Mouse (Mus musculus): ENCODE data around the gene Myo1b. TPM values are rescaled to one million over a fixed set of nuclear protein-coding genes. Genes with fewer than 3 reads are reported as not detected.

Myo1b gene
- 10 to 100 TPM in 1 of 4 experiments, 1 to 10 TPM in 3; 4.5 to 11.0 (median 6.0) TPM for total RNA-seq (2022)

DNA sequence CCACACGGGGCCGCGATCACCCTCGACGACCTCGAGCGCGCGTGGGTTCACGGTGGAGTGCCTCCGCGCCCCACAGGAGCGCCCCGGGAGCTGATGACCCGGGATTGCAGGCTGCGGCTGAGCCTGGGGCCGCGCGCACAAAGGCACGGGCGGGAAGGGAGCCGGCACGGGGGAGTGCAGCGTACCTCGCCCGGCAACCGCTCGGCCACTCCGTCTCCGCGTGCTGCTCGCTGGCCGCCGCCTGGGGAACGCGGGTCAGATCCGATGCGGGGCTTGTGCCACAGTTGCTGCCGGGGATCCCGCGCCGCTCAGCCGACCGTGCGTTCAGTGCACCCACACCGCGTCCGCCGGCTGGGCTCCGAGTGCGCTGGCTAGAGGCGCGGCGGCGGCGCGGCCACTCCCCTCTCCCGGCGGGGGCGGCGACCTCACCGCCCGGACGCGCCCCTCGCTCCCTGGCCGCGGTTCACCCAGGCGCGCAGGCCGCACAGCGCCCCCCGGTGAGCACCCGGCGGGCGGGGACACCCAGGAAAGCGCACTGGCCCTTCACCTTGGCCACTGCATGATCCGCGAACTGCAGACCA is at the start of gene Myo1b:
TSS of gene Myo1b (minus strand) at position 496 of the 581 bp plus-strand sequence.
- DNase-seq (ENCODE audit: low spot score in 2 of 2), result peak; percentile 24 to 34

DNA sequence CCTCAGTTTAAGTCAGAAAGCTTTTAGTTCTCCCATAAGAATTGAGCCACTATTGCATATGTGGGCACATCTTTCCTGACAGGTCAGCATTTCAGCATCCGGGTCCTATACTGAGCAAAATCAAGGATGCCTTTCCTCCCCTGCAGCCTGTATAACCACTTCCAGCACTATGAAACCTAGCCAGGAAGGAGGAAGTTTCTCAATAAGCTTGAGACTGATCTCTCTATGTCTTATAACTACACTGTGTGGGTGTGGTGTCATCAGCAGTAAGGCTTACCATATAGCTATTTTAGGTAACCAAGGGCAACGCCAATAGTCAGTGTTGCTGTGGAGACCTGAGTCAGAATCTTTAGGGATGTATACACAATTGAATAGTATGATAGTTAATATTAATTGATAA is 48.8 kb upstream of the Myo1b start:
- no peak for DNase-seq (ENCODE audit: low spot score in 2 of 2)

DNA sequence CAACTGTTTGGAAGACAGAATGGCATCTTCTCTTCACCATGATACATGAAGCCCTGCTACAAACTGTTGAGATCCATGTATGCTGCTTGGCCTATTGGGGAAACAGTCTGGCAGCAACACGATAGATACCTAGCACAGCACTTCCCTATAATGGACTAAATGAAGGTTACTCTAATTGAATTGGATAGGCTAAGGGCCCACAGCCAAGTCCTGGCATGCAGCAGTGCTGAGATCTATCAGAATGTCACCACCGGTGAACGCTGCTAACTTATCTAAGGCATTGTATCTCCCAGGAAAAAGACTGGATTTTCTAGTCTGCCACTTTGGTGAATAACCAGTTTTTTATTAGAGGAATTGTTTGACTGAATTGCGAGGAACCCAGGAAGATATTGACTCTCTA is 31.2 kb upstream of the Myo1b start:
- no peak for DNase-seq (ENCODE audit: low spot score in 2 of 2)

DNA sequence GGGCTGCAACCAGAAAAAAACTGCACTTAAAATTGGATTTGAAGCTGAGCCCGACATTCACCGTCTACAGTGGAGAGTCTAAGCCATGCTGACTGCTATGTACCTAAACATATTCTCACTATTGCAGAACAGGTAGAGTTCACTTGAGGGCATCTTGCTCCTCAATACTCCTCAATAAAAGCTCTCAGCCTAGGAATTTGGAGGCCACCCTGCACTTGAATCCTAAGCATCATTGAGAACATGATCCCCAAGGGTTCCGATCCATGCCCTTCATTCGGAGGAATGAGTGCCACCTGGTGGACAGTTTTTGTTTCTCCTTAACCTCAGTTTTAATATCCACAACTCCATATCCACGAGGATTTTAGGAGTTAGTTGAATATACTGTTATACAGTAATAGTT is 28.9 kb upstream of the Myo1b start:
- DNase-seq (ENCODE audit: low spot score in 2 of 2), result no peak

DNA sequence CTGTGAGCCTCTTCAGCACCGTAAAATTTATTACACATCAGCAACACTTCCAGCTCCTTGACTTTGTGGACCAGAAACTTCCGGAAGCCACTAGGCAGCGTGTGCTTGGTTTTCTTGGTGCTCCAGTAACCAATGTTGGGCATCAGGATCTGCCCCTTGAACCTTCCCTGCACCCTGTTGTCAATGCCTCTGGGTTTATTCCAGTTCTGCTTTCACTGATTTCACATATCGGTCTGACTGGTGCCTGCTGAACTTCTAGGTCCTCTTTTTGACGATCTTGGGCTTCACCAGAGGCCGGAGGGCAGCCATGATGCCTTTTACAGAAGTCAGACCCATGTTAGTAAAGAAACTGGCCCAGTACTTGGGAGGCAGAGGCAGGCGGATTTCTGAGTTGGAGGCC is 22.5 kb upstream of the Myo1b start:
- no peak for DNase-seq (ENCODE audit: low spot score in 2 of 2)

DNA sequence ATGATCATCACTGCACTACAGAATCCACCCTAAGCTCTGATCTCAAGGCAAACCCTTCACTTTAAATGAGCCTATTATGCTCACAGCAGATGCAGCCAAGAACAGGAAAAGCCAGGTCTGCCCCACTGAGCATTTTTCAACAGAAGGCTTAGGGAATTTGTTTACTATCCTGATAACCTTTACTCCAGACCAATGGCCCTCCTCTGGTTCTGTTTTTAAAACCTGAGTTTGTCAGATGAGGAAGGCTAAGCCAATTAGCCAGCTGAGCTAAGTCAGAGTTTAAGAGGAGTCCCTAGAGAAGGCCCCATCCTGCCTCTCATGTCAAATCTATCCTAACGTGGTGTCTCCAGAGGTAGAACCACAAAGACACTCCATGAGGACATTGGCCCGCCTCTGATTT is 19.1 kb upstream of the Myo1b start:
- DNase-seq (ENCODE audit: low spot score in 2 of 2), result no peak

DNA sequence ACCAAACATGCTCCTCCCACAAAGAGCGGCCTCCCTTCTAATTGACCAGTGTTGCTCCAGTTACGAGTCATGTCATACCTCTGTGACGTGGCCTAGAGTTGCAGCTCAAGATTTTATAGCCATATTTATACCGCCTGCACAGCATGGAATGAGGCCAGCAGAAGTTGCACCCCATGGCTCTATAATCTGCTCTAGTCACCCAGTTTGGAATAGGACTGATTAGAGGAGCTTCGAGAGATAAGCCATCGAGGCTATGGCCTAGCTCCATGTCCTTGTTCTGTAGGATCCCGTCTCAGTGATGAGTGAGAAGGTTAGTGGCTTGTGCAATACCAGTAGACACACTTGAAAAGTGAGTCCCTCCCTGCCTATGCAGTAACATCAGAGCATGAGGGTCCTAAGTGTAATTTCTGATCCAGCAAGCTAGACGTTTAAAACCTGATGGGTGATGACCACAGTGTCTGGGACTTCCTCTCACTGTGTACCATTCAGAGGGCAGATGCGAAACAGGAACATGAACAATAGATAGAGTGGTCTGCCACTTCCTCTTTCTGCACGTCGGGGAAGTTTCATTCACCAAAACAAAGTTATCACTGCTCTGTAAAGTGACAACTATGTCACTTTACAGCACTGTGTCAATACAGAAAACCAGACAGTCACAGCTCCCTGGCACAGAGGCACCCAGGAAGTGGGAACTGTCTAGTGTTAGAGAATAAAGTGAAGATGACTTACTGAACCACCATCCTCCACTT is 18.5 kb upstream of the Myo1b start:
- DNase-seq (ENCODE audit: low spot score in 2 of 2), result no peak

DNA sequence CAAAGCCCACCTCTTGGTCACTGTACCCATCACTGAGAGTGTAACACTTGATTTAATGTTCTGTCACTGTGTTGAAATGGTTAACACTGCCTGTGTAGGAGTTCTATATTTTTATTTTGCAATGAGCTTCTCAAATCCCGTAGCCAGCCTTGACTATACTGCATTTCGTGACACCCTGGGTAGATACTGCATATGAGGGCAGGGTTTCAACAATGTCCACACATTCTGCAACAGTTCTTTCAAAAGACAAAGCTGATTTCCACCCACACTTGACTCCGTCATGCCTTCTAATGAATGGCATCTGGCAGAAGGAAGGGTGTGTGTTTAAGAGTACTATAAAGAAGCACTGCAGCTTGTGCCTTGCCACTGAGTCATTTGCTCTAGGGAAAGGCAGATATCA is 17.0 kb upstream of the Myo1b start:
- DNase-seq (ENCODE audit: low spot score in 2 of 2), result no peak

DNA sequence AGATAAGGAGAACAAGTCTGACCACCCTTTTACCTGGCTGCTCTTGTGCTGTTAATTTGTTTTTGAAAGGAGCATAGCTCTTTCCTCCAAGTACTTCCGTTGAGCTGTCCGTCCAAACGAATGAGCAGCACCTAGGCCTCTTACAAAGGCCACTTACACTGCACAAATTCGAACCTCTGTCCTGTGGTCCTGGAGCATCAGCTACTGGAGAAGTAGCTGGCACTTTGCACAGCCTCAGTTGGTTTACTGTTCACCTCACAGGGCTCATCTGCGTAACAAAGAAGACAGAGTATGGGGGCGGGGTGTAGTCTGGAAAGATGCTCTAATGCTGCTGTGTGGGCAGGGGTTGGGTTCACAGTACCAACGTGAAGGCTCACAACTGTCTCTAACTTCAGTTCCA is 15.7 kb upstream of the Myo1b start:
- no peak for DNase-seq (ENCODE audit: low spot score in 2 of 2)

DNA sequence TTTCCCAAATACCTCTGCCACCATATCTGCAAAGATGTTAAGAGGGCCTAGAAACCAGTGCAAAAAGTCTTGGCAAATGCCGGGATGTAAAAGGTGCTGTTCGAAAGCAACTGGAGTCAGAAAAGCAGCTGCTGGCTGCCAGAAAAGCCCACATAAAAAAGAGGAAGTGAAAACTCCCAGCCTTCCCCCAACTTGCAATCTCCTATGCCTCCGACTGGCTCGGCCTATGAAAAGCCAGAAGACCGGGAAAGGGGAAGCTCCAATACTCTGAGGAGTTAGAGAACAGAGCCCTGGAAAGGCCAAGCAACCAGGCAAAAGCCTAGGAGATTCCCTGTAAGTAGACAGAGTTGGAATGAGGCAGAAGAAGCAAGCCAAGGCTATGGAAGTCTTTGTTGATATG is 14.7 kb upstream of the Myo1b start:
- DNase-seq (ENCODE audit: low spot score in 2 of 2), result no peak

DNA sequence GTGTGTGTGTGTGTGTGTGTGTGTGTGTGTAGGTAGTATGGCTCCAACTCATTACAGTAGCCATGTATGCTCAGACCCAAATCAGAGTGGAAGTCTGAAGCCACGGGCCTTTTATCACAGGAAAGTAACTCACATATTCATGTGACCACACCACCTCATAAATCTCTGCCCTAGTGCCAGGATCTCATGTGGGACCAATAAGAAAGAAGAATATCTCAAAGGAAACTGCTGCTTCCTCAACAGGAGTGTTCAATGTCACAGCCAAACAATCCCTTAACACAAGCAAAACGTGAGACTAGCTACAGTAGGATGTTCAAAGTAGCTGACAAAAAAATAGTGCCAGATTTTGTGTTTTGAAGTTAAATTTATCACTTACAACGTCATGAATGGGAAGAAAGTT is 13.7 kb upstream of the Myo1b start:
- DNase-seq (ENCODE audit: low spot score in 2 of 2), result no peak

DNA sequence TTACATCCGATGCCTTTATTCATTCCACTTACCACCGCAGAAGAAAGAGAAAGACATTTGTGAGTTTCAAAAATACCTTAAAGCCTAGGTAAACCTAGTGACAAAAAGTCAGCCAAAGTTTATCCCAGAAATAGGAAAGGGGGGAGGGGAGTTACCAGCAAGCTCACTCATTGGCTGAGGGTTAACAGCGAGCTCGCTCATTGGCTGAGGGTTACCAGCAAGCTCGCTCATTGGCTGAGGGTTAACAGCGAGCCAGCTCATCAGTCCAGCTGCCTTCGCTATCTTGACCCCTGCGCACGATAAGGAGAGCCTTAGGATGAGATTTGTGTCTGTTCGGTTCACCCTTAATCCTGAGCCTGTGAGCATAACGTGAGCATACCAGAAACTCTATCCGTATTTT is 6.9 kb upstream of the Myo1b start:
- DNase-seq (ENCODE audit: low spot score in 2 of 2), result no peak

DNA sequence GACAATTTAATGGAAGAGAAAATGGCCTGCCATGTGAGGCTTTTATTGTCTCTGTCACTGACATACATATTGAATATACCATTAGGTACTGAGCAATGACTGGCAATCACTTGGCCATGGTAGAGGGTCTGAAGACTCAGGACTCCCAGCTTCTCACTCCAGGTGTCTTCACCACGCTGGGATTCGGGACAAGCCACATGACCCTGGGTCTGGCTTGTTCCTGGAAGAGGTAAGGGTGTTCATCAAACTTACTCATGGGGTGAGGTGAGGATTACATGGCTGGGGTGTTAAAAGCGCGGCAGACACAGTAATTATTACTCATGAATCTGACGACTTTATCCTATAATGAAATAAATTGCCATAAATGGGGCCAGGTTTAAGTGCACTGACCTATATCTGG is 405 bp upstream of the Myo1b start:
- no peak for DNase-seq (ENCODE audit: low spot score in 2 of 2)

DNA sequence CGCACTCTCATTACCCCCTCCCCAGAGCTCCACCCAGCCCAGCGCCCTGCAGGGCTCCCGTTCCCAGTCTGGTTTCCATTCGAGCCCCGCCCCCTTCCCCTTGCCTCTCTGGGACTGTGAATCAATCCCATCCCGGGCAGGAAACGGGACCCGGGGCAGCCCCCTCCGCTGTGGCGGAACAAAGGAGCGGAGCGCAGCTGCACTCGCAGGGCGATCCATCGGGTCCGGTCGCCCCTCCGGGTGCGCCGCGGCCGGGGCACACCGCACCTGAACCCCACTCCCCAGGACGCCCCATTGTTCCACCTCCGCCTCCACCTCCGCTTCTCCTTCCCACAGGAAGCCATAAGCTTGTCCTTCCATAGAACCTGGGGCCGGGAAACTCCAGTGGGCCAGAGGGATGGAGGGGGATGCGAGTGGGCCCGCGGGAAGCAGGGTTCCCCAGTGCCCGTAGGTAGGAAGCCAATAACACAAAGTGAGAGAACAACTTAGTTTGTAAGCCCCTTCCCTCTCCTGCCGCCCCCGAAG is 758 bp downstream of the Myo1b start:
- DNase-seq (ENCODE audit: low spot score in 2 of 2), result peak; percentile 26 to 50

DNA sequence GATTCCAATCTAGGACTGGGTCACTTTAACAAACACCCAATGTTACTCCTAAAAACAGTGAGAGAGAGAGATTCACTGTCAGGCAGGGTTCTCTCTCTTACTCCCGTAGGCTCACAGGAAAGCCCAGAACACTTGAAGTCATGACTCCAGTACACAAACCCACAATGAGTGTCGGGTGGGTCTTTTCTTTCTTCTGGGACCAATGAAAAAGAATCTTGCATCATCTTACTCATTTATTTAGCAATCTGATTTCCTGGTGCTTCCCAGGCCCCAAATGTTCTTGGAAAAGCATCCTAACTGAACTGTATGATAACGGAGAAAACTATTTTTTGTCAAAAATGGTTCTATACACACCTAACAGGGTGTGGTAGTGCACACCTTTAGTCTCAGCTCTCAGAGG is 1.8 kb downstream of the Myo1b start:
- no peak for DNase-seq (ENCODE audit: low spot score in 2 of 2)

DNA sequence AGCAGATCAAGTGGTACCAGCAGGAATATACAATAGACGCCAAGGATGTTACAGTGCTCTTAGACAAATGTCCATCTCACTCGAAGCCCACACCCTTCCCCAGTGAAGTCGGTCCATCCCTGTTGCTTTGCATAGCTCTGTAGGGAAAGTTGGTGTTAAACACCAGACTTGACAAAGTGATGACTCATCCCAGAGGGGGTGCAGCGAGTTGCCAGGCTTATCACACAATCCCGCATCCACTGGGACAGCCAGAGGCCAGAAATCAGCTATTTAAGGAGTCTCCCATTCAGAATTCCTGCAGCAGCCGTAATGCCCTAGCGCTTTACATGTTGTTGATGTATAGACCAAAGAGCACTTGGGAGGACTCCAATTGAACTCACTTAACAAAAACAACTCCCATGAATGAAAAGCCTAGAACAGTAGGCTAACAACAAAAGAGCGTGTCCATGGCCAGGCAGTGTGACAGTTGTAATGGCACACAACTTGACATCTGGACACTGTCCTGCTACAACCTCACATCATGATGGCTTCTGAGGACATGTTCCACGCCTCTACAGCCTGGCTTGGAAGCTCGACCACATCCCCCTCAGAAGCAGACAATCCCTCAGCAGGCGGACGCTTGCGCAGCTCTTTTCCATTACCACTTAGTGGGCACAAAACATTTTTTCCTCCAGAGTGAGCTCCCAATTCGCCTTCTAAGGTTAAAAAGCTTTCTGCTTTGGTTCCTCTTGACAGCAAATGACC is 2.6 kb downstream of the Myo1b start:
- no peak for DNase-seq (ENCODE audit: low spot score in 2 of 2)

DNA sequence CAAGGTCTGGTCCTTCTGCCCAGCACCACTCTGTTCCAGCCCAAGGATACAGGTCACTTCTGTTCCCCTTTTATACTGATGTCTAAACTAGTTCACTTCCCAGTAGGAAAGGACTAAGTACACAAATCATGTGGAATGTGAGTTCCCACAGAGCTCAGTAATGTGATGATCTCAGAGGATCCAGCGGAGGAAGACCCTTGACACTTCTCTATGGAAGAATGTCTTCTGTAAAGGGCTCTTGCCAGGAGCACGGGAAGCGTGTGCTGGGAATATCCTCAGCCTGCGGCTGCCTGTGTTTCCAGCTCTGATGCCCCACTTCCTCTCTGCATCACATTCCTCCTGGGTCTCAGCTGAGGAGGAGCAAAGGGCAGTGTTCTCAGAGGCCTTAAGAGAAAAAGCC is 4.5 kb downstream of the Myo1b start:
- DNase-seq (ENCODE audit: low spot score in 2 of 2), result no peak

DNA sequence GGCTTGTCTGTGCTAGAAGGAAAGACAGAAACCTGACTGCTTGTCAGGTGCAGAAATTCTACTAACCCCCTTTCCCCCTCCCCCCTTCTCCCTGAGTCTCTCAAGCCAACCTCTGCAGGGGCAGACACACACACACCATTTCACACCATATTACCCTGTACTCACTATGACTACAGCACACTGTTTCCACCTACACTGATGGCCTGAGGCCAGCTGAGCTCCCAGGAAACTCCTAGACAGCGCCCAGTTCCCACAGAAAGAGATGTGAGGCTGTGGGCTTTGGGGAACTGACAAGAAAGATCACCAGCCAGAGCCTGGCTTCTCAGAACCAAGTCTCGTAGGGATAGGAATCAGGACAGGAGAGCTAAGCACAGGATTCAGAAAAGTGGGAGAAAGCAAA is 6.7 kb downstream of the Myo1b start:
- DNase-seq (ENCODE audit: low spot score in 2 of 2), result no peak

DNA sequence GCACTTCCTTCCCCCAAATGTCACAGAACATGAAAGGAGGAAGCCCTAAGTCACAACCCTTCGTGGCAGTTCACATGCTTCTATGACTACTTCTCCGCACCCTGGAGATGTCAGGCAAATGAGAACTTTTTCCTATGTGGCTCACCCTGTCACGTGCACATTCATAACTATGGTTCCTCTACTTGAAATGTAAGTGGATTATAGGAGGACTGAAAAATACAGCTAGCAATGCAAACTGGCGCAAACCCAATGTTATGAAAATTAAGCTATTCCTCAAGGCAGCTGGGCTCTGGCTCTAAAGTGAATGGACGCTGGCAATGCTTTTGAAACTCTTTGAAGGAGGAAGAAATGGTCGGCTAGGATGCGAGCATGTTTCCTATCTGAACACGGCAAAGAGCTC is 8.1 kb downstream of the Myo1b start:
- no peak for DNase-seq (ENCODE audit: low spot score in 2 of 2)

DNA sequence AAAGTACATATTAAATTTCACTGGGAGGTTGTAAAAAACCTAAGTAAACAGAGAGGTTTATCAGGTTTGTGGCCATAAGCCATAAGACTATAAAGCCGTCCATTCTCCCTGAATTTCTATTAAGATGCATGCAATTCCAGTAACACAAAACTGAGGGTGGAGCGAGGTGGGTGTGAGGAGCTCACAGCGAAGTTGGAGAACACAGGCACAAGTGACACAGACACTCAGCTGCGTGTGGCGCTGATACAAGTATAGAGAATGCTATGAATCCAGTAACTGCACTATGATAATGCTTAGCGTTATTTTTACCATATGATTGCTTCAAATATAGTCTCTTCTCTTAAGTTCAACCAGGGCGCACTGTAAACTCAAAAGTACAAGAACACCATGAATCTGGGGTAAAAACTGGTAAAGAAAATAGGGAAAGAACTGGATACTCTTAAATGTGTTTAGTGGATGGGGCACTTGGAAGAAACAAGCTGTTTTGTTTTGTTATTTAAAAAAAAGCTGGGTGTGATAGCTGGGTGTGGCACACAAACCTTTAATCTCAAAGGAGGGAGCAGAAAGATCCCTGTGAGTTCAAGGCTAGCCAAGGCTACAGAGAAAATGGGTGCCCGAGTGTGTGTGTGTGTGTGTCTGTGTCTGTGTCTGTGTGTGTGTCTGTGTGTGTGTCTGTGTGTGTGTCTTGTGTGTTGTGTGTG is 9.5 kb downstream of the Myo1b start:
- no peak for DNase-seq (ENCODE audit: low spot score in 2 of 2)

DNA sequence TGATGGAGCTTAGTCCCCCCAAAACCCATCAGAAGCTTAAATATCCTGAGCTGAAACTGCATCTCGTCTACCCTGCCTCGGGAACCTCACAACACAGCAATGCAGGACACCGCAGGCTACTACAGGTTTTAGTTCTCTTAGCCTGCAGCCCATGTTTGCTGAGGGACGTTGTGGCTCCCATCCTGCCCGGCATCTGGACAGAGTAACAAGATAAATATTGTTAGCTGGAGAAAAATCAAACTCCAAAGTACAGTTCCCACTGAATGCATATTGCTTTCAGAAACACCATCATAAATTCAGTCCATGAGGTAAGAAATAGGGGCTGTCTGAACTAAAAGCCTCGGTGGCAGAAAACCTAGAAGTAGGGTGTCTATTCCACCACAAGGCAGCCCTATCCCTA is 10.8 kb downstream of the Myo1b start:
- no peak for DNase-seq (ENCODE audit: low spot score in 2 of 2)

DNA sequence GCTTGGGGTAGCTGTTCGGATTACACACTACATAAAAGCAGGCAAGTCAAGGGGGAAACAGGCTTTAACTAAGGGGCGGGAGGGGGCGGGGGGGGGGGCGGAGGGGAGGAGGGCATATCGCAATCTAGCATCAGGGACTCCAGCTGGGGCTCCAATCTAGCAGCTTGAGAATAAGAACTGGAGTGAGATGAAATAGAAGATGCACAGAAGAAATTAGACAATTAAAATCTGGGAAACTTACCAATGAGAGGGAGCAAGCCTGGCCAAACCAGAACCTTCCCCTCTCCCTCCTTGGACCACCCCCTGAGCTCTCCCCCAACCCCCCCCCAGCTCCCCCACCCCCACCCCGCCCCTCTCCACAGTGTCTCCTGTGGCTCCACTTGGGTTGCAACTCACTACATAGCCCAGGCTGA is 18.7 kb downstream of the Myo1b start:
- no peak for DNase-seq (ENCODE audit: low spot score in 2 of 2)

Data from gastrocnemius, adult 8-10 months (tissue).